Mouse (Mus musculus): ENCODE data around the gene Usp24. TPM values are rescaled to one million over a fixed set of nuclear protein-coding genes. Genes with fewer than 3 reads are reported as not detected.

Gene Usp24
- total RNA-seq, 1 experiment = 30.5 TPM

- TF ChIP-seq ZNF384 (IDR thresholded peaks at IDR 0.05; ENCODE audit: low read depth, low read length) = no peak
- no peak for TF ChIP-seq MAFK (IDR thresholded peaks at IDR 0.05; ENCODE audit: insufficient read depth, low read depth, low read length)
- TF ChIP-seq CHD2 (IDR thresholded peaks at IDR 0.05; ENCODE audit: low read depth, low read length) = no peak
- TF ChIP-seq HCFC1 (IDR thresholded peaks at IDR 0.05; ENCODE audit: borderline replicate concordance, insufficient read depth, low read length) = no peak
- TF ChIP-seq ZC3H11A (IDR thresholded peaks at IDR 0.05; ENCODE audit: borderline replicate concordance, low read depth, low read length) = no peak
- H3K4me3 ChIP-seq (ENCODE audit: insufficient read depth in 1 of 2, low read depth in 1 of 2, low read length in 2 of 2, poor library complexity in 1 of 2, severe bottlenecking in 1 of 2) = no peak overlapping the region
- no peak overlapping the region for H3K27ac ChIP-seq (ENCODE audit: insufficient read depth, low read depth, low read length, poor library complexity, severe bottlenecking)
- H3K4me1 ChIP-seq (ENCODE audit: control insufficient read depth in 2 of 2, insufficient read depth in 2 of 2, low read length in 2 of 2, poor library complexity in 1 of 2) = no peaks in the 10 kb centered on the region
- no peaks in the 10 kb centered on the region for H3K9me3 ChIP-seq (ENCODE audit: control insufficient read depth, insufficient read depth, low read depth, low read length)
- no peak for DNase-seq (ENCODE audit: low read depth, low spot score)
- in situ Hi-C loops (cut with MboI; ENCODE audit: low sequenced_read_pairs in 2 of 2, unreplicated experiment in 2 of 2) = no loop called here
- H3K9ac ChIP-seq (ENCODE audit: insufficient read depth, low read depth, low read length, poor library complexity, severe bottlenecking) = no peak overlapping the region
- H3K36me3 ChIP-seq (ENCODE audit: control insufficient read depth, insufficient read depth, low read length, poor library complexity, severe bottlenecking) = no peaks in the 10 kb centered on the region
Observed at GRCm38 (mm10) chr4:106281492-106282122, 34.4 kb upstream of the Usp24 start.

GRCm38 (mm10) chr4:106282123-106282510 is 33.9 kb upstream of the Usp24 start:
- DNase-seq (ENCODE audit: low read depth, low spot score) = no peak
- Histone ChIP-seq H3K4me1 (ENCODE audit: control insufficient read depth in 2 of 2, insufficient read depth in 2 of 2, low read length in 2 of 2, poor library complexity in 1 of 2) (no peaks in the 10 kb centered on the region), H3K36me3 (ENCODE audit: control insufficient read depth, insufficient read depth, low read length, poor library complexity, severe bottlenecking) (no peaks in the 10 kb centered on the region), H3K9ac (ENCODE audit: insufficient read depth, low read depth, low read length, poor library complexity, severe bottlenecking) (no peak overlapping the region), H3K9me3 (ENCODE audit: control insufficient read depth, insufficient read depth, low read depth, low read length) (no peaks in the 10 kb centered on the region), H3K27ac (ENCODE audit: insufficient read depth, low read depth, low read length, poor library complexity, severe bottlenecking) (no peak overlapping the region), H3K4me3 (ENCODE audit: insufficient read depth in 1 of 2, low read depth in 1 of 2, low read length in 2 of 2, poor library complexity in 1 of 2, severe bottlenecking in 1 of 2) (no peak overlapping the region)
- in situ Hi-C loops (cut with MboI; ENCODE audit: low sequenced_read_pairs in 2 of 2, unreplicated experiment in 2 of 2) = no loop called here
- TF ChIP-seq MAFK (IDR thresholded peaks at IDR 0.05; ENCODE audit: insufficient read depth, low read depth, low read length) = no peak
- no peak for TF ChIP-seq ZC3H11A (IDR thresholded peaks at IDR 0.05; ENCODE audit: borderline replicate concordance, low read depth, low read length)
- no peak for TF ChIP-seq ZNF384 (IDR thresholded peaks at IDR 0.05; ENCODE audit: low read depth, low read length)
- no peak for TF ChIP-seq HCFC1 (IDR thresholded peaks at IDR 0.05; ENCODE audit: borderline replicate concordance, insufficient read depth, low read length)
- no peak for TF ChIP-seq CHD2 (IDR thresholded peaks at IDR 0.05; ENCODE audit: low read depth, low read length)

GRCm38 (mm10) chr4:106286958-106287743 is 28.9 kb upstream of the Usp24 start:
- no peaks in the 10 kb centered on the region; the same call in 1 of the 2 replicates for H3K36me3 ChIP-seq (ENCODE audit: control insufficient read depth, insufficient read depth, low read length, poor library complexity, severe bottlenecking)
- no peak overlapping the region for H3K9ac ChIP-seq (ENCODE audit: insufficient read depth, low read depth, low read length, poor library complexity, severe bottlenecking)
- no peak for TF ChIP-seq ZNF384 (IDR thresholded peaks at IDR 0.05; ENCODE audit: low read depth, low read length)
- no peak for TF ChIP-seq CHD2 (IDR thresholded peaks at IDR 0.05; ENCODE audit: low read depth, low read length)
- TF ChIP-seq MAFK (IDR thresholded peaks at IDR 0.05; ENCODE audit: insufficient read depth, low read depth, low read length) = no peak
- no peak for TF ChIP-seq ZC3H11A (IDR thresholded peaks at IDR 0.05; ENCODE audit: borderline replicate concordance, low read depth, low read length)
- no peak for TF ChIP-seq HCFC1 (IDR thresholded peaks at IDR 0.05; ENCODE audit: borderline replicate concordance, insufficient read depth, low read length)
- in situ Hi-C loops (cut with MboI; ENCODE audit: low sequenced_read_pairs in 2 of 2, unreplicated experiment in 2 of 2) = no loop called here
- no peak overlapping the region for H3K27ac ChIP-seq (ENCODE audit: insufficient read depth, low read depth, low read length, poor library complexity, severe bottlenecking)
- no peaks in the 10 kb centered on the region for H3K4me1 ChIP-seq (ENCODE audit: control insufficient read depth in 2 of 2, insufficient read depth in 2 of 2, low read length in 2 of 2, poor library complexity in 1 of 2)
- no peaks in the 10 kb centered on the region for H3K9me3 ChIP-seq (ENCODE audit: control insufficient read depth, insufficient read depth, low read depth, low read length)
- no peak overlapping the region for H3K4me3 ChIP-seq (ENCODE audit: insufficient read depth in 1 of 2, low read depth in 1 of 2, low read length in 2 of 2, poor library complexity in 1 of 2, severe bottlenecking in 1 of 2)
- DNase-seq (ENCODE audit: low read depth, low spot score) = no peak

- 0 out of 4 replicates have a peak, but pooled peaks cover 0 to 2% of the 10 kb centered on the region in 2 experiments for H3K4me1 ChIP-seq (ENCODE audit: control insufficient read depth in 2 of 2, insufficient read depth in 2 of 2, low read length in 2 of 2, poor library complexity in 1 of 2)
- DNase-seq (ENCODE audit: low read depth, low spot score) = no peak
- no peak overlapping the region for H3K4me3 ChIP-seq (ENCODE audit: insufficient read depth in 1 of 2, low read depth in 1 of 2, low read length in 2 of 2, poor library complexity in 1 of 2, severe bottlenecking in 1 of 2)
- no peak overlapping the region for H3K9ac ChIP-seq (ENCODE audit: insufficient read depth, low read depth, low read length, poor library complexity, severe bottlenecking)
- TF ChIP-seq CHD2 (IDR thresholded peaks at IDR 0.05; ENCODE audit: low read depth, low read length) (no peak), HCFC1 (IDR thresholded peaks at IDR 0.05; ENCODE audit: borderline replicate concordance, insufficient read depth, low read length) (no peak), ZNF384 (IDR thresholded peaks at IDR 0.05; ENCODE audit: low read depth, low read length) (no peak), ZC3H11A (IDR thresholded peaks at IDR 0.05; ENCODE audit: borderline replicate concordance, low read depth, low read length) (no peak)
- no peaks in the 10 kb centered on the region; the same call in 1 of the 2 replicates for H3K36me3 ChIP-seq (ENCODE audit: control insufficient read depth, insufficient read depth, low read length, poor library complexity, severe bottlenecking)
- no peak overlapping the region for H3K27ac ChIP-seq (ENCODE audit: insufficient read depth, low read depth, low read length, poor library complexity, severe bottlenecking)
- H3K9me3 ChIP-seq (ENCODE audit: control insufficient read depth, insufficient read depth, low read depth, low read length) = no peaks in the 10 kb centered on the region
- in situ Hi-C loops (cut with MboI; ENCODE audit: low sequenced_read_pairs in 2 of 2, unreplicated experiment in 2 of 2) = no loop called here
Observed at GRCm38 (mm10) chr4:106290201-106290600, 25.8 kb upstream of the Usp24 start.

All from ES-E14 (cell line).